Mouse (Mus musculus): ENCODE data around the gene Phactr2. TPM values are rescaled to one million over a fixed set of nuclear protein-coding genes. Genes with fewer than 3 reads are reported as not detected.

Gene Phactr2
- polyA plus RNA-seq, 1 experiment from 2014 or later: 5.3 TPM

DNA sequence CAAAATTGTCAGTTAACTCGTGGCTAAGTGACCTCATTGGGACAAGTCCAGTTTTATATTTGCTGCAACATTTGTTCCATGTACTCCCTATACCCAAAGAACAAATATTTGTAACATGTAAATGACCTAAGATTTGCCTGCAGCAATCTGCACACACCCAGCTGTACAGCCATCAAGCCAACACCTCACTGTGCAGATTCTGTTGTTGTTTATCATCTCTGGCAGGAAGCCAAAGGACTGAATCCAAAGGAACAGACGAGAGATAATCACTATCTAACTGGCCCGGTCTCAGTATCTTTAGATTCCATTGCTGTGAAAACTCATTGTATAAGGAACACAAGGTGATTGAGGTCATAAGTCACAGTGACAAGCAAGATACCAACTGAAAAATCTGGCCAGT is 115.5 kb downstream of the Phactr2 start:
- H3K4me2 ChIP-seq: no peak overlapping the region
- 19% methylated on average over 3 of the region's 3 CpGs for WGBS (ENCODE audit: insufficient replicate concordance)
- no peaks in the 10 kb centered on the region; the same call in 1 of the 2 replicates for H3K4me1 ChIP-seq (replicated peaks)
- no peaks in the 10 kb centered on the region for H3K9me3 ChIP-seq (replicated peaks)
- DNase-seq (no peak), ATAC-seq (ENCODE audit: low read depth) (no peak)
- H3K27me3 ChIP-seq: no peaks in the 10 kb centered on the region
- no peak overlapping the region for H3K9ac ChIP-seq
- no peaks in the 10 kb centered on the region for H3K36me3 ChIP-seq
- H3K27ac ChIP-seq: no peak overlapping the region
- H3K4me3 ChIP-seq (replicated peaks): no peak overlapping the region

DNA sequence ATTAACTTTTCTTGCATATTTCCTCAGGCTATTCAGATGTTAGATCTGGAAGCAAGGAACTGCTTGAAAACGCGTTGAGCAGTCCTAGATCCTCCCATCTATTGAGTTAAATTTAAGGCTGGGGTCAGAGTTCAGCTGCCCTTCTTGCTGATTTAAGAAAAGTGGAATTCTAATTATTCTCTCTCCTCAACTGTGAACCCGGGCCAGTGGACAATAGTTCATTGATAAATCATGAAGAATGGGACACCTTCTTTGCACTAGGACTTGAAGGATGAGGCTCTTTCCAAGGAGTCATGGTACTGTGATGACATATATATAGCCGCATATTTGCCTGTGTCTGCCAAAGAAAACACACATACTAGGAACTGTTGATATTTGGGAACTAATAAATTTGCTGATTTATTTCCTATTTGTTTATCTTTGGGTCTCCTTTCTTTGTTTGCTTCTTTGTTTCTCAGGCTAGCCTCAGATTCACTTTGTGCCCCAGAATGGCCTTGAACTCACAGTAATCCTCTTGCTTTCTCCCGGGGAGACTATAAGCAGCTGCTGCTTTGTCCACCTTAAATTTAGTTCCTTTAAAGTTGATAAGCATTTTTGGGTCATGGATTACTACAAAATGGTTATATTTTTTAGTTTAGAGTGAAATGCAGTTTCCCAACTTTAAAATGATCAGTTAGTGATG is 127.5 kb downstream of the Phactr2 start:
- DNase-seq: no peak
- 62% methylated on average over 5 of the region's 5 CpGs for WGBS (ENCODE audit: insufficient replicate concordance)
- Histone ChIP-seq H3K4me2 (no peak overlapping the region), H3K9ac (no peak overlapping the region), H3K9me3 (replicated peaks) (no peaks in the 10 kb centered on the region), H3K4me1 (replicated peaks) (no peaks in the 10 kb centered on the region), H3K4me3 (replicated peaks) (no peak overlapping the region), H3K27ac (no peak overlapping the region), H3K27me3 (no peaks in the 10 kb centered on the region), H3K36me3 (no peaks in the 10 kb centered on the region)
- no peak for ATAC-seq (ENCODE audit: low read depth)

DNA sequence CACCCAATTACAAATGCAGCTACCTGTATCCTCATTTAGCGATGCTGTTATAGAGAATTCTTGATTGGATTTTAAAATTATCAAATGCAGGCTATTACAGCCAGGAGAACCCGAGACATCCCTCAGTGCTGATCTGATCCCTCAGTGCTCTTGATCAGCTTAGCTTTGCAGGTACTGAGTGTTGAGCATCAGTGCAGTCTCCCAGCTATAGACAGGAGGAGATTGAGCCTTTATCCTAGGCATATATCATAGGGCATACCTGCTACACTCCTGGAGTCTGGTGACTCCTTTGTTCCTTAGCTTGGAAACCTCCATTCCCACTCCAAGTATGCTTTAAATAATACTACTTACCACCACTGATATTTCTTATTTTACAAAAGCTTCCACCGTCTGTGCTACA is 133.6 kb downstream of the Phactr2 start:
- Histone ChIP-seq H3K9ac (no peak overlapping the region), H3K27me3 (no peaks in the 10 kb centered on the region), H3K27ac (no peak overlapping the region), H3K9me3 (replicated peaks) (no peaks in the 10 kb centered on the region), H3K4me2 (no peak overlapping the region), H3K36me3 (no peaks in the 10 kb centered on the region), H3K4me1 (replicated peaks) (no peaks in the 10 kb centered on the region), H3K4me3 (replicated peaks) (no peak overlapping the region)
- no peak for ATAC-seq (ENCODE audit: low read depth)
- 65% methylated on average over 3 of the region's 3 CpGs for WGBS (ENCODE audit: insufficient replicate concordance)
- DNase-seq: no peak

DNA sequence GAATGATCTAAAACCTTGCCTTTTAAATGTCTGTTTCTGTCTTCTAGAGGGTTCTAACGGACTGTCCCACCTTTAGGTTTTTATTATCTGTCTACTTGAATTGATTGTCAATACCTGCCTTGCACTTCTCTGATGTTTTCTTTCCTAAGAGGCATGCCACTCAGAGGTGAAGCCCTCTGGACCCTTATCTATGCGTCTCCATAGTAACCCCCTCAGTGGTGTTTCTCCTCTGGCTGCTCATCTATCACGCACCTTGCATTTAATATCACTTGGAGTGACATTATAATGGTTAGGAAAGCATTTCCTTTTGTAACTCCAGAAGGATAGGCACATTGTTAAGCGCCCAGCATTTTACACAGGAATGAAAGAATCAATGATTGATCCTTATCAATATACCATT is 137.2 kb downstream of the Phactr2 start:
- DNase-seq (no peak), ATAC-seq (ENCODE audit: low read depth) (no peak)
- Histone ChIP-seq H3K36me3 (no peaks in the 10 kb centered on the region), H3K9ac (no peak overlapping the region), H3K9me3 (replicated peaks) (no peaks in the 10 kb centered on the region), H3K4me1 (replicated peaks) (no peaks in the 10 kb centered on the region), H3K4me3 (replicated peaks) (no peak overlapping the region), H3K27me3 (no peaks in the 10 kb centered on the region), H3K27ac (no peak overlapping the region), H3K4me2 (no peak overlapping the region)
- 58% methylated on average over 4 of the region's 4 CpGs for WGBS (ENCODE audit: insufficient replicate concordance)

DNA sequence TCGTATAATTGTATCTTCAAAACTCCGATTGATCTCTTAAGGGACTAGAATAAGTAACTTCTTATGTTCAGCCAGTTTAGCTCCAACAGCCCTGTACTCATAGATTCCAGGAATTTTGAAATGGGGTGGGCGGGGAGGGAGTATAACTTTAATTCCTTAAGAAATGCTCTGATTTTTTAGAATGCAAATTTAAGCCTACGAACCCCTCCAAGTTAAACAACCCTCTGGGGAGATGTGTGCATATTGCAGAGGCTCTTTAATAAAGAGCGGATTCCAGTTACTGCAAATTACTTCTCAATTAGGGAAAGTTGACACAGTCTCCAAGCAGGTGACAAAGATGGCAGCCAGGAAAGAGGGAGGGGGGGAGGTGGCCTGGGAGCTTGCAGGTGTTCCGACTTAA is 138.4 kb downstream of the Phactr2 start:
- Histone ChIP-seq H3K9ac (no peak overlapping the region), H3K27me3 (no peaks in the 10 kb centered on the region), H3K4me2 (no peak overlapping the region), H3K27ac (no peak overlapping the region), H3K4me3 (replicated peaks) (no peak overlapping the region), H3K4me1 (replicated peaks) (no peaks in the 10 kb centered on the region), H3K36me3 (no peaks in the 10 kb centered on the region), H3K9me3 (replicated peaks) (no peaks in the 10 kb centered on the region)
- WGBS (ENCODE audit: insufficient replicate concordance): 65% methylated on average over 6 of the region's 6 CpGs
- DNase-seq (no peak), ATAC-seq (ENCODE audit: low read depth) (no peak)

DNA sequence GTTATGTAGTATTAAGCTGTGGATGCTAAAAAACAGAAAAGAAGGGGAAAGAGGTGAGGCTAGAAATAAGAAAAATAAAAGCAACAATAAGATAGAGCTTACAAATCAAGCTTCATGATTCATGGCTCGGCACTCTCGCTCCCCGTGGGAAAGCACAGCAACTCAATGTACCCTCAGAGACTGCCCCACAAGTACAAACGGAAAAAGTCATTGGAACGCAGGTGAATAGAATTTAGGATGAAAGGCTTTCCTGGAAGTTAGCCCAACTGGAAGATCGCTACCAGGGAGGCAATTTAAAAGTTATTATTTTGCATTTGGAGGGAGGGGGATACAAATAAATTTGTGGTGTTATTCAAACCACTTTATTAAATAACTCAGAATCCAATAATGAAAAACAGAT is 138.9 kb downstream of the Phactr2 start:
- no peak overlapping the region for H3K27ac ChIP-seq
- no peak overlapping the region for H3K4me3 ChIP-seq (replicated peaks)
- H3K36me3 ChIP-seq: no peaks in the 10 kb centered on the region
- no peaks in the 10 kb centered on the region for H3K9me3 ChIP-seq (replicated peaks)
- no peaks in the 10 kb centered on the region for H3K4me1 ChIP-seq (replicated peaks)
- no peak overlapping the region for H3K9ac ChIP-seq
- no peak overlapping the region for H3K4me2 ChIP-seq
- WGBS (ENCODE audit: insufficient replicate concordance): 63% methylated on average over 6 of the region's 6 CpGs
- ATAC-seq (ENCODE audit: low read depth) (no peak), DNase-seq (no peak)
- H3K27me3 ChIP-seq: no peaks in the 10 kb centered on the region

DNA sequence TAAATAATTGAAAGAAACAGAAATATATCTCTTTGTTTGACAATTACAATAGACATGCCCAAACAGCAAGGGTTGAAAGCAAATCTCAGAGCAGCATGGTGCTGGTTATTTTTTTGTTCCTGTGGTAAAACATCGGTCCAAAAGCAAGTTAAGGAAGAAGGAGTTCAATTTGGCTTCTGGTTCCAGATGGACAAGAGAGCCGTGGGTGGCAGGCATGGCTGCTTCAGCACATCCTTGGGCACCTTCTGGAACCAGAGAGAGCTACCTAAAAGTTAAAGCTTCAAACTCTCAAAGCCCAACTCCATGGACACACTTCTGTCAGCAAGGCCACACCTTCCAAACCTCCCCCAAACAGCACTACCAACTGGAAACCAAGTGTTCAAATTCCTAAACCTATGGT is 140.4 kb downstream of the Phactr2 start:
- DNase-seq (no peak), ATAC-seq (ENCODE audit: low read depth) (no peak)
- Histone ChIP-seq H3K36me3 (no peaks in the 10 kb centered on the region), H3K4me3 (replicated peaks) (no peak overlapping the region), H3K9me3 (replicated peaks) (no peaks in the 10 kb centered on the region), H3K9ac (no peak overlapping the region), H3K27me3 (no peaks in the 10 kb centered on the region), H3K4me2 (no peak overlapping the region), H3K27ac (no peak overlapping the region), H3K4me1 (replicated peaks) (no peaks in the 10 kb centered on the region)
- 63% methylated on average over 2 of the region's 2 CpGs for WGBS (ENCODE audit: insufficient replicate concordance)

DNA sequence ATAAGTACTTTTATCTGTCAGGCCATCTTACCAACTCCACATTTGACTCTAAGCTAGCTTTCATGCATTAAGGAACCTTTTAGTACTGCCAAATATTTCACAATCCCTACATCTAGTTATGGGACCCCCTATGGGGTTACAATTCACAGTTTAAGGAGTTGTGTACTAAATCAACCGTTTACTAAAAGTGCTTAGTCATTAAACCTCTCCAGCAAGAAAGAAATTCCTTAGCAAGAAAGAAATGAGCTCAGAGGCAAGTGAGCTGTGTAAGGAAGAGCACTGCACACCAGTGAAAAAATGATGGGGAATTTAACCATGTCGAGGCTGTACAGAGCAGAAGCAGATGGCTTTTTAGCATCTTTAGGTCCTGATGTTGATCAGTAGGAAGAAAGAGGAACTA is 141.2 kb downstream of the Phactr2 start:
- Histone ChIP-seq H3K36me3 (no peaks in the 10 kb centered on the region), H3K27ac (no peak overlapping the region), H3K4me3 (replicated peaks) (no peak overlapping the region), H3K9ac (no peak overlapping the region), H3K27me3 (no peaks in the 10 kb centered on the region), H3K4me2 (no peak overlapping the region), H3K4me1 (replicated peaks) (no peaks in the 10 kb centered on the region), H3K9me3 (replicated peaks) (no peaks in the 10 kb centered on the region)
- DNase-seq: no peak
- 35% methylated on average over 2 of the region's 2 CpGs for WGBS (ENCODE audit: insufficient replicate concordance)
- no peak for ATAC-seq (ENCODE audit: low read depth)

DNA sequence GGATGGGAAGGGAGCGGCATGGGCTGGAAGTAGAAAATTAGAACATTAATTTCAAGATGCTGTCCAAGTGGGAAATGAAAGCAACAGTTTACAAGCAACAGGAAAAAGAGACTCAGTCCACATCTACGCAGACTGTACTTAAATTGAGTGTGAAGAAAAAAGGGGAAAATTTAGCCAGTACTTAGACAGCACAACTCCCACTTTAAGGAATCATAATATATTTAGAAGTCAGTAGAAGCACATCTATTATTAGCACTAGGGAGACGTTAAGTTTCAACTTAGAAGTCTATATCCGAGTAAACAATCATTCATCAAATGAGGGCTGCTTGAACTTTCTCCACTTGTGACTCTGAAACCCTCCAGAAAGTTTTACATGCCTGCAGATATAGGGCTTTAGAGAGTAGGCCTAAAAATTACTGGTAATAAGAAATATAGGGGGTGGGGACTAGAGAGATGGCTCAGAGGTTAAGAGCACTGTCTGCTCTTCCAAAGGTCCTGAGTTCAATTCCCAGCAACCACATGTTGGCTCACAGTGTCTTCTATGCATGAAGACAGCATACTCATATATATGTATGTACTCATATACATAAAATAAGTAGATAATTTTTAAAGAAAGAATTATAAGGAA is 142.7 kb downstream of the Phactr2 start:
- Histone ChIP-seq H3K4me1 (replicated peaks) (no peaks in the 10 kb centered on the region), H3K4me3 (replicated peaks) (no peak overlapping the region), H3K9ac (no peak overlapping the region), H3K36me3 (no peaks in the 10 kb centered on the region), H3K27me3 (no peaks in the 10 kb centered on the region), H3K4me2 (no peak overlapping the region), H3K9me3 (replicated peaks) (no peaks in the 10 kb centered on the region), H3K27ac (no peak overlapping the region)
- WGBS (ENCODE audit: insufficient replicate concordance): 59% methylated on average over 4 of the region's 4 CpGs
- DNase-seq: no peak
- ATAC-seq (ENCODE audit: low read depth): no peak

DNA sequence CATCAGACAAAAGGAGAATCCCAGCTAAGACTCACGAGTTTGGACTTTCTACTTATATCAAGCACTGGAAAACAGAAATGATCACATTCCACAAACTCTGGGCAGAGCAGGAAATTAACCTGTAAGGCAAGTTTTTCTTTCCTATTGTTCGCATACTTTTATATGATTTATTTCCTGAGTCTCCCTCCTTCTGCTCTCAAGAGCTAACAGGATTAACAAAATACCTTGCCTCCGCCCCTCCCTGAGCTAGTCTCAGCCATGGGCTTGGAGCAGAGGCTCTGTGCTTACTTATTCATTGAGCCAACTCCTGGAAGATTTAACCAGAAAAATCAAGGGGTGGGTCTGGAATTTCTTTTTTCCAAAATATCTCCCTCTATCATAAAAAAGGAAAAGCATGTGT is 145.6 kb downstream of the Phactr2 start:
- ATAC-seq (ENCODE audit: low read depth): no peak
- WGBS (ENCODE audit: insufficient replicate concordance): 60% methylated on average over 3 of the region's 3 CpGs
- Histone ChIP-seq H3K9ac (no peak overlapping the region), H3K4me1 (replicated peaks) (peaks cover 1% of the 10 kb centered on the region; the same call in 1 of the 2 replicates), H3K27me3 (peaks cover 7% of the 10 kb centered on the region), H3K9me3 (replicated peaks) (no peaks in the 10 kb centered on the region), H3K4me3 (replicated peaks) (no peak overlapping the region), H3K27ac (no peak overlapping the region), H3K36me3 (no peaks in the 10 kb centered on the region), H3K4me2 (no peak overlapping the region)
- no peak for DNase-seq

DNA sequence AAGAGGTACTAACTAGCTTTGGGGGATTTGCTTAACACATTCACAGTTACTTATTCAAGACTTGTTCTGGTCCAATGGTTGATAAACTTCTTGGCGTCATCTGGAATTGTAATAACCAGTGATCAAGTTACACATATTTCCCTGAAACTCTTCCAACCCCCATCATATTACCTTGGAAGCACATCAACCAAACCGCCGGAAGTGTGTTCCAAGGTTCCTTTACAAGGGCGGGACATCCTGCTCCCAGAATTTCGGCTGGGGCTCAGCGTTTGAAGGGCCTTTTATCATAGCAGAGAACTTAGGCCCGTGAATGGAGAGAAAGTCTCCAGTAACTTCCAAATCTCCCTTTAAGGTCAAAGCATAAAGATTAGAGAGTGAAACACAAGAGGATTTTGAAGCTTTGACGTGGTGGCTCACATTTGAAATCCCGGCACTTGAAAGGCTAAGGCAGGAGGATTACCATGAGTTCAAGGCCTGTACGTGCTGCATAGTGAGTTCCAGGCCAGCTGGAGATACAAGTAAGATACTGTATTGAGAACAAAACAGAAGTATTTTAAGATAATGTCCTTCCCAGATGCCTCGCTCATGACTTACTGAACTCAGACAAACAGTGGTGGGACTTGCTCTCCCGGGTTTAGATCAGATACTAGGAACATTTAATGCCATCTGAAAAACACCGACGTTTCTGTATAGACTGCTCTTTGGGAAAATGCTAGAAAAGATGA is 147.9 kb downstream of the Phactr2 start:
- DNase-seq: no peak
- no peak overlapping the region for H3K4me2 ChIP-seq
- 64% methylated on average over 14 of the region's 14 CpGs for WGBS (ENCODE audit: insufficient replicate concordance)
- no peak overlapping the region for H3K27ac ChIP-seq
- H3K27me3 ChIP-seq: peaks cover 7% of the 10 kb centered on the region
- no peaks in the 10 kb centered on the region for H3K36me3 ChIP-seq
- no peak overlapping the region for H3K4me3 ChIP-seq (replicated peaks)
- ATAC-seq (ENCODE audit: low read depth): no peak
- H3K9ac ChIP-seq: no peak overlapping the region
- H3K9me3 ChIP-seq (replicated peaks): no peaks in the 10 kb centered on the region
- peaks cover 9% of the 10 kb centered on the region; the same call in 1 of the 2 replicates for H3K4me1 ChIP-seq (replicated peaks)

All from liver, embryonic 13.5 days (tissue).